Mouse (Mus musculus) kidney, postnatal 0 days (tissue): Measurements from ENCODE around the gene Tshz2. TPM values are rescaled to one million over a fixed set of nuclear protein-coding genes. Genes with fewer than 3 reads are reported as not detected.

Experiments
- ATAC-seq: fragments of 200-750 bp; cut with Nextera tagmentation; replicated peaks from 2 replicates; pipeline ENCODE4 v1.8.0; 2017; ENCODE audit warnings: low read depth, moderate number of reproducible peaks, moderate TSS enrichment, moderate library complexity; ENCODE audit not compliant: low FRiP score
- DNase-seq: peaks from one replicate; pipeline ENCODE4 v3.0.0-alpha.2; 2016; ENCODE audit warnings: low spot score
- H3K27ac ChIP-seq: fragments of 300-500 bp; sonication (generic); 2 replicates; pipeline ENCODE4 v1.5.1; 2014; ENCODE audit warnings: mild to moderate bottlenecking
- H3K27me3 ChIP-seq: fragments of 300-500 bp; sonication (generic); 2 replicates; pipeline ENCODE4 v1.6.1; 2014; ENCODE audit warnings: low read length, mixed read lengths; ENCODE audit not compliant: insufficient read depth
- H3K36me3 ChIP-seq: fragments of 300-500 bp; sonication (generic); 2 replicates; pipeline ENCODE4 v1.6.1; 2014; ENCODE audit warnings: low read length, mixed read lengths; ENCODE audit not compliant: insufficient read depth
- H3K4me1 ChIP-seq: fragments of 300-500 bp; sonication (generic); replicated peaks from 2 replicates; pipeline ENCODE4 v1.6.1; 2014; ENCODE audit warnings: antibody characterized with exemption, low read length, mixed read lengths; ENCODE audit not compliant: insufficient read depth
- H3K4me2 ChIP-seq: fragments of 300-500 bp; sonication (generic); 2 replicates; pipeline ENCODE4 v1.6.1; 2014; ENCODE audit warnings: mild to moderate bottlenecking, low read length, moderate library complexity, mixed read lengths
- H3K4me3 ChIP-seq: fragments of 300-500 bp; sonication (generic); replicated peaks from 2 replicates; pipeline ENCODE4 v1.5.1; 2014; ENCODE audit warnings: low read depth, low read length
- H3K9ac ChIP-seq: fragments of 300-500 bp; sonication (generic); 2 replicates; pipeline ENCODE4 v1.6.1; 2014; ENCODE audit warnings: low read depth, low read length
- H3K9me3 ChIP-seq: fragments of 300-500 bp; sonication (generic); replicated peaks from 2 replicates; pipeline ENCODE4 v1.6.1; 2016; ENCODE audit warnings: low read length, inconsistent platforms, mixed read lengths
- CTCF ChIP-seq: IDR thresholded peaks from 2 replicates; pipeline ENCODE4 v1.5.1; 2016; ENCODE audit warnings: antibody characterized with exemption, low read depth, mild to moderate bottlenecking, moderate library complexity
- WGBS: fragments of 180-500 bp; shearing (Covaris S2); extraction: QIAGEN DNeasy Blood & Tissue Kit; methylation state at CpG from one replicate; pipeline ENCODE4 v1.1.7; 2014; 5-methylcytosine and 5-hydroxymethylcytosine counted together
- polyA plus RNA-seq: library from polyadenylated mRNA; unstranded; fragments of >200 nt; fragmentation: Nextera tagmentation; extraction: Ambion mirVana; gene quantifications from 2 replicates; pipeline ENCODE4 v1.2.1, GENCODE M21; 2015

Tshz2 gene
- polyA plus RNA-seq, 1 experiment from 2014 or later, result 9.8 TPM

DNA sequence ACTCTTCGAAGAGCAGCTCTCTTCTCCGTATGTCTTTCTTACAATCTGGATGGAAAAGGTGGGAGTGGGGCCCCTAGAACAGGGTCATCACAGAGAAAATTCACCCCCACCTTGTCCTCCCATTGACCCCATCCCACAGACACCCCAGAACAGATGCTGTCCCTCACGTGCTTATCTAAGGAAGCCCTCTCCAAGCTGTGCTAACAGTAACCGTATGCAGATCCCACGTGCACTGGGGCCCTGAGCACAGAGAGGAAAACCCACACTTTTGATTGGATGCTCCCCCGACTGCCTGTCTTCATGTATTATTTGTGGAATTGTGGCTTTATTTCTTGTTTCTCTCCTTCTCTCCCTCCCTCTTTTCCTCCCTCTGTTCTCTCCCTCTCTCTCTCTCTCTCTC lies 229.9 kb downstream of the Tshz2 start:
- Histone ChIP-seq H3K4me3 (no peak overlapping the region), H3K4me2 (no peak overlapping the region), H3K36me3 (no peaks in the 10 kb centered on the region), H3K27me3 (no peaks in the 10 kb centered on the region), H3K9me3 (no peaks in the 10 kb centered on the region), H3K9ac (no peak overlapping the region), H3K27ac (no peak overlapping the region), H3K4me1 (no peaks in the 10 kb centered on the region; the same call in 1 of the 2 replicates)
- no peak for TF ChIP-seq CTCF
- WGBS, result 37% methylated on average over 6 of the region's 6 CpGs
- no peak for DNase-seq
- no peak for ATAC-seq

DNA sequence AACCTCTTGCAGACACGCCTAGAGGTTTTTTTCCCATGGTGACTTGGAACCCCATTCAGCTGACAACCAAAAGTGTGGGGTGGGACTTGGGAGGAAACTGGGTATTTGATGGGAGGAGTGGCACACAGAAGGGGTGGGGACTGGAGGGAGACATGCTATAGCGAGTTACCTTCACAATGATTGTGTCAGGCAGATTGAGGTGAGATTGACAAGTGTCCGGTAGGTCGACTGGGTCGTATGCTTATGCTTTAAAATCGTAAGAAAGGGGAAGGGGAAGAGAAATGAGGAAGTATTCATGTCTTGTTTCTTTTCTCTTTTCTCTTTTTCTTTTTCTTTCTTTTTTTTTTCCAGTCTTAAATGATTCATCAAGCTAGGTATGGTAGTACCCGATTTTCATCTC lies 236.7 kb downstream of the Tshz2 start:
- H3K4me1 ChIP-seq, result no peaks in the 10 kb centered on the region
- 87% methylated on average over 7 of the region's 7 CpGs for WGBS
- no peak overlapping the region for H3K9ac ChIP-seq
- H3K4me3 ChIP-seq, result no peak overlapping the region
- ATAC-seq (no peak), DNase-seq (no peak)
- H3K9me3 ChIP-seq, result no peaks in the 10 kb centered on the region
- H3K27me3 ChIP-seq, result no peaks in the 10 kb centered on the region
- no peak overlapping the region for H3K4me2 ChIP-seq
- no peaks in the 10 kb centered on the region for H3K36me3 ChIP-seq
- no peak overlapping the region for H3K27ac ChIP-seq
- TF ChIP-seq CTCF, result no peak

DNA sequence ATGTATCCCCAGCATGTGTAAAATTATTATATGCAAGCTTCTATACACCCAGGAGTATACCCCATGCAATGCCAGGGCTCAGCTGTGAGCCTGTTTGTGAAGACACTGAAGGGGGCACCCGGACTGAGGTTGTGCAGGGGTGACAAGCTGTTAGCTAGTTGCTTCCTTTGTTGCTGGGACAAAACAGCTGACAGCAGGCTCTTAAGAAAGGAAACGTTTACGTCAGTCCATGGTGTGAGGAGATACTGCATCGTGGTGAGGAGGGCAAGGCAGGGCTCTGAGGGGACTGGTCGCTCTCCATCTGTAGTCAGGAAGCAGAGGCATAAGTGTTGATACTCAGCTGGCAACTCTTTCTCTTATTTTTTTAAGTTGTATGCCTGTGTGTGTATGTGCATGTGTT lies 237.7 kb downstream of the Tshz2 start:
- no peak overlapping the region for H3K27ac ChIP-seq
- no peak for DNase-seq

DNA sequence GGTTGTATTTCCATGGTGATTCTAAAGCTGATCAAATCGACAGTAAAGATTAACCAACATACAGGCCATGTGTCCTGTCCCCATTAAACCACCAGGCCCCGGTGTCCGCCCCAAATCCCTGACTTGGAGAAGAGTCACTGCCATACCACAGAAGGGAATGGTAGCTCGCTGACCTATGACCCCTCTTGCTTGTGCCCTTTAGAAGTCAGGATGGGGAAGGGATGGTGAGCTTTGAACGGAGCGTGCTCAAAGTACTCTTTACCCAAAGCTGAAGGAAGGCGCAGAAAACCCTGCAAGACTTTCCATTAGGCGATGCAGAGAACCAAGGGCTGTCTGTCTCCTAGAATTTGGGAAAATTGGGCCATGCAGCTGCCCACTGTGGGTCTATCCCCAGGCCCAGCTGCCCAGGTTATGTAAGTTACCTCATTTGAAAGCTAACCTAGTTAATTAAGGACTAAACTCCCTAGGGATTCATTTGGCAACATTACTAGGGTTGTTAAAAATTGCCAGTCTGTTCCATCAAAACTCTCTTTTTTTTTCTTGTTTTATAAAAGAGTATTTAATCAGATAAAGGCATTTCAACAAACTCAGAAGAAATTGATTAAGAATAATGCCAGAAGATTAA lies 238.7 kb downstream of the Tshz2 start:
- DNase-seq (no peak), ATAC-seq (no peak)
- no peak overlapping the region for H3K27ac ChIP-seq
- TF ChIP-seq CTCF, result no peak
- no peak overlapping the region for H3K9ac ChIP-seq
- no peaks in the 10 kb centered on the region for H3K9me3 ChIP-seq
- H3K27me3 ChIP-seq, result no peaks in the 10 kb centered on the region
- no peaks in the 10 kb centered on the region for H3K4me1 ChIP-seq
- 86% methylated on average over 8 of the region's 8 CpGs for WGBS
- no peaks in the 10 kb centered on the region for H3K36me3 ChIP-seq
- no peak overlapping the region for H3K4me3 ChIP-seq
- no peak overlapping the region for H3K4me2 ChIP-seq

More for the DNA sequence above, 237.7 kb downstream of the Tshz2 start:
- Histone ChIP-seq H3K36me3 (no peaks in the 10 kb centered on the region), H3K4me3 (no peak overlapping the region), H3K4me1 (no peaks in the 10 kb centered on the region), H3K9ac (no peak overlapping the region), H3K27me3 (no peaks in the 10 kb centered on the region), H3K4me2 (no peak overlapping the region), H3K9me3 (no peaks in the 10 kb centered on the region)
- no peak for ATAC-seq
- 61% methylated on average over 5 of the region's 5 CpGs for WGBS
- TF ChIP-seq CTCF, result no peak

DNA sequence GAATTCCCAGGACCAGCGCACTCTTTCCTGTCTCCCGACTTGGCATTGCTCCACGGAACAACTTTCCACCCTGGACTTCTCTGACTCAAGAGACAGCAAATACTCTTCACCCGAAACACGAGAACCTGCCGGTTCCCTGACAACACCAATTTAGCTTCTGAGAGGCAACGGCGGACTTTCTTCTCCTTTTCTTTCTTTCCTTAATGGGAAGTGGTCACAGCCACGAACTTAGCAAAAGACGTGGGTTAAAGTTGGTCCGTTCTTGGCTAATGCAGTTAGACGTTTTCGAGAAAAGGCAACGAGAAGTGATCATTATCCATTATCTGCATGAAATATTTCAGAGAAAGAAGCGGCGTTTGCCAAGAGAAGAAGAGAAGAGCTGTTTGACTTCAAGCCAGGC lies 240.6 kb downstream of the Tshz2 start:
- no peaks in the 10 kb centered on the region for H3K4me1 ChIP-seq
- H3K4me2 ChIP-seq, result no peak overlapping the region
- no peaks in the 10 kb centered on the region for H3K9me3 ChIP-seq
- no peak for DNase-seq
- H3K27ac ChIP-seq, result no peak overlapping the region
- H3K36me3 ChIP-seq, result no peaks in the 10 kb centered on the region
- TF ChIP-seq CTCF, result no peak
- no peak overlapping the region for H3K9ac ChIP-seq
- no peaks in the 10 kb centered on the region for H3K27me3 ChIP-seq
- H3K4me3 ChIP-seq, result no peak overlapping the region
- ATAC-seq, result no peak
- WGBS, result 66% methylated on average over 16 of the region's 16 CpGs

DNA sequence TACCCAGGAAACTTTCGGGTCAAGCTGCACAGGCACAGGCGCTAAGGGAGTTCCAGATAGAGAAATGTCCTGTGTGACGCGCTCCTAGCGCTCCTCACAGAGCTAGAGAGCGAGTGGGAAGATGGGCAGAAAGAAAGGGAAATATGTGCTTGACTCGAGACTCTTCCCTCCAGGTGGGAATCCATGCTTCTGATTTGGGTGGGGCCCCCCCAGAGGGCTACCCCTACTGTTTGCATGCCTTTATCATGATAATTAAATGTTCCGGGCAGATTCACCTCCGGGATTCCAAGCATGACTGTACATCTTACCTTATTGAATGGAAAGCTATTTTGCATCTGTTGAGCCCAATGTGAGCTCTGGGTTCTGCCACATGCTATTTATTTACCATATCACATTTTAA lies 255.1 kb downstream of the Tshz2 start:
- no peak overlapping the region for H3K4me3 ChIP-seq
- 86% methylated on average over 9 of the region's 9 CpGs for WGBS
- H3K4me1 ChIP-seq, result no peaks in the 10 kb centered on the region
- no peak overlapping the region for H3K27ac ChIP-seq
- no peak for TF ChIP-seq CTCF
- DNase-seq (no peak), ATAC-seq (no peak)
- no peak overlapping the region for H3K9ac ChIP-seq
- H3K27me3 ChIP-seq, result no peaks in the 10 kb centered on the region
- no peak overlapping the region for H3K4me2 ChIP-seq
- H3K36me3 ChIP-seq, result peaks cover 10% of the 10 kb centered on the region; the same call in 1 of the 2 replicates
- no peaks in the 10 kb centered on the region for H3K9me3 ChIP-seq
